Mouse (Mus musculus) heart, postnatal 0 days (tissue): ENCODE measurements around the gene Cyth1. TPM values are rescaled to one million over a fixed set of nuclear protein-coding genes. Genes with fewer than 3 reads are reported as not detected.
A peak's percentile ranks its signal among the peaks of the same experiment; 100 is the strongest.

Experiments
- ATAC-seq: fragments of 200-750 bp; cut with Nextera tagmentation; 2 replicates; pipeline ENCODE4 v1.8.0; 2017; ENCODE audit warnings: low read depth, moderate number of reproducible peaks, moderate library complexity; ENCODE audit not compliant: insufficient read depth
- DNase-seq: peaks from one replicate; pipeline ENCODE4 v3.0.0-alpha.2; 2016; ENCODE audit warnings: low spot score
- H3K27ac ChIP-seq: fragments of 300-500 bp; sonication (generic); 2 replicates; pipeline ENCODE4 v1.5.1; 2014; ENCODE audit warnings: low read depth, mild to moderate bottlenecking
- H3K27me3 ChIP-seq: fragments of 300-500 bp; sonication (generic); 2 replicates; pipeline ENCODE4 v1.6.1; 2014; ENCODE audit warnings: low read length, mixed read lengths; ENCODE audit not compliant: control insufficient read depth, insufficient read depth
- H3K36me3 ChIP-seq: fragments of 300-500 bp; sonication (generic); replicated peaks from 2 replicates; pipeline ENCODE4 v1.6.1; 2014; ENCODE audit warnings: low read length, mixed read lengths; ENCODE audit not compliant: control insufficient read depth, insufficient read depth
- H3K4me1 ChIP-seq: fragments of 300-500 bp; sonication (generic); 2 replicates; pipeline ENCODE4 v1.6.1; 2014; ENCODE audit warnings: antibody characterized with exemption; ENCODE audit not compliant: control insufficient read depth, insufficient read depth
- H3K4me2 ChIP-seq: fragments of 300-500 bp; sonication (generic); 2 replicates; pipeline ENCODE4 v1.6.1; 2014; ENCODE audit warnings: low read depth, mild to moderate bottlenecking, low read length, moderate library complexity
- H3K4me3 ChIP-seq: fragments of 300-500 bp; sonication (generic); 2 replicates; pipeline ENCODE4 v1.5.1; 2014; ENCODE audit warnings: low read depth, low read length
- H3K9ac ChIP-seq: fragments of 300-500 bp; sonication (generic); replicated peaks from 2 replicates; pipeline ENCODE4 v1.6.1; 2014; ENCODE audit warnings: low read depth, low read length, mixed read lengths
- H3K9me3 ChIP-seq: fragments of 300-500 bp; sonication (generic); replicated peaks from 2 replicates; pipeline ENCODE4 v1.6.1; 2016; ENCODE audit warnings: low read length; ENCODE audit not compliant: control insufficient read depth
- CTCF ChIP-seq: IDR thresholded peaks from 2 replicates; pipeline ENCODE4 v1.5.1; 2016; ENCODE audit warnings: antibody characterized with exemption, control low read depth, low read depth
- EP300 ChIP-seq: IDR thresholded peaks from 2 replicates; pipeline ENCODE4 v1.6.1; 2016; ENCODE audit warnings: antibody characterized with exemption, low read depth
- WGBS: fragments of 180-500 bp; shearing (Covaris S2); extraction: QIAGEN DNeasy Blood & Tissue Kit; methylation state at CpG from one replicate; pipeline ENCODE4 v1.1.7; 2014; 5-methylcytosine and 5-hydroxymethylcytosine counted together
- polyA plus RNA-seq: library from polyadenylated mRNA; unstranded; fragments of >200 nt; fragmentation: Nextera tagmentation; extraction: Ambion mirVana; gene quantifications from 2 replicates; pipeline ENCODE4 v1.2.1, GENCODE M21; 2015
- total RNA-seq: library from RNA; depleted of rRNA; stranded (reverse); fragments of >200 nt; gene quantifications from 2 replicates; pipeline ENCODE4 v1.2.3, GENCODE M21; 2014; ENCODE audit warnings: low replicate concordance

Gene Cyth1
- total and polyA plus RNA-seq, 2 experiments from 2014 or later, result 21.4 to 50.1 TPM

GRCm38 (mm10) chr11:118096736-118097135, 151.7 kb downstream of the Cyth1 start:
- no peak for TF ChIP-seq EP300
- TF ChIP-seq CTCF, result no peak
- Histone ChIP-seq H3K9me3 (no peaks in the 10 kb centered on the region), H3K4me2 (no peak overlapping the region), H3K4me3 (no peak overlapping the region), H3K4me1 (no peaks in the 10 kb centered on the region), H3K36me3 (no peaks in the 10 kb centered on the region), H3K27ac (no peak overlapping the region), H3K27me3 (no peaks in the 10 kb centered on the region), H3K9ac (no peak overlapping the region)
- no peak for DNase-seq
- 31% methylated on average over 2 of the region's 2 CpGs for WGBS
- no peak for ATAC-seq

- Histone ChIP-seq H3K36me3 (no peaks in the 10 kb centered on the region), H3K27ac (no peak overlapping the region), H3K4me1 (no peaks in the 10 kb centered on the region), H3K27me3 (no peaks in the 10 kb centered on the region), H3K9ac (no peak overlapping the region), H3K4me2 (no peak overlapping the region), H3K4me3 (no peak overlapping the region), H3K9me3 (no peaks in the 10 kb centered on the region)
- ATAC-seq (no peak), DNase-seq (no peak)
- TF ChIP-seq CTCF (no peak), EP300 (no peak)
- WGBS, result 69% methylated on average over 9 of the region's 9 CpGs
Measured at GRCm38 (mm10) chr11:118095004-118095403, 153.4 kb downstream of the Cyth1 start.

- 87% methylated on average over 23 of the region's 23 CpGs for WGBS
- no peak overlapping the region for H3K4me2 ChIP-seq
Measured at GRCm38 (mm10) chr11:118091002-118091670, 157.3 kb downstream of the Cyth1 start.

GRCm38 (mm10) chr11:118088896-118089295, 159.5 kb downstream of the Cyth1 start:
- Histone ChIP-seq H3K27ac (no peak overlapping the region), H3K4me2 (no peak overlapping the region), H3K36me3 (no peaks in the 10 kb centered on the region), H3K27me3 (no peaks in the 10 kb centered on the region), H3K9me3 (no peaks in the 10 kb centered on the region), H3K9ac (no peak overlapping the region), H3K4me3 (no peak overlapping the region), H3K4me1 (0 out of 2 replicates have a peak, but pooled peaks cover 6% of the 10 kb centered on the region)
- TF ChIP-seq CTCF (no peak), EP300 (no peak)
- WGBS, result 69% methylated on average over 19 of the region's 19 CpGs
- no peak for ATAC-seq
- DNase-seq, result no peak

More at GRCm38 (mm10) chr11:118091002-118091670, 157.3 kb downstream of the Cyth1 start:
- DNase-seq, result no peak
- ATAC-seq, result no peak
- H3K27me3 ChIP-seq, result no peaks in the 10 kb centered on the region
- H3K4me1 ChIP-seq, result no peaks in the 10 kb centered on the region
- no peak overlapping the region for H3K4me3 ChIP-seq
- H3K36me3 ChIP-seq, result no peaks in the 10 kb centered on the region
- no peak overlapping the region for H3K27ac ChIP-seq
- TF ChIP-seq CTCF, result peak; percentile 48
- TF ChIP-seq EP300, result no peak
- H3K9ac ChIP-seq, result no peak overlapping the region
- no peaks in the 10 kb centered on the region for H3K9me3 ChIP-seq

- H3K36me3 ChIP-seq, result no peaks in the 10 kb centered on the region
- no peaks in the 10 kb centered on the region for H3K9me3 ChIP-seq
- no peak overlapping the region for H3K4me3 ChIP-seq
- 0 out of 2 replicates have a peak, but pooled peaks cover 6% of the 10 kb centered on the region for H3K4me1 ChIP-seq
- ATAC-seq, result no peak
- H3K27me3 ChIP-seq, result no peaks in the 10 kb centered on the region
- H3K27ac ChIP-seq, result no peak overlapping the region
- 84% methylated on average over 8 of the region's 8 CpGs for WGBS
- TF ChIP-seq CTCF (no peak), EP300 (no peak)
- H3K9ac ChIP-seq, result no peak overlapping the region
- no peak for DNase-seq
- H3K4me2 ChIP-seq, result no peak overlapping the region
Measured at GRCm38 (mm10) chr11:118085961-118086360, 162.4 kb downstream of the Cyth1 start.

GRCm38 (mm10) chr11:118085176-118085575, 163.2 kb downstream of the Cyth1 start:
- Histone ChIP-seq H3K4me2 (no peak overlapping the region), H3K9me3 (no peaks in the 10 kb centered on the region), H3K36me3 (no peaks in the 10 kb centered on the region), H3K4me1 (0 out of 2 replicates have a peak, but pooled peaks cover 6% of the 10 kb centered on the region), H3K27ac (no peak overlapping the region), H3K27me3 (no peaks in the 10 kb centered on the region), H3K9ac (no peak overlapping the region; the same call in 1 of the 2 replicates), H3K4me3 (no peak overlapping the region)
- WGBS, result 21% methylated on average over 4 of the region's 4 CpGs
- ATAC-seq (no peak; the same call in 1 of the 2 replicates), DNase-seq (no peak)
- TF ChIP-seq EP300 (no peak), CTCF (no peak)
